Mouse (Mus musculus): ENCODE results near the gene Mark2.

- no peak for TF ChIP-seq GATA1 (IDR thresholded peaks at IDR 0.05; ENCODE audit: low read length)
- TF ChIP-seq TAL1 (IDR thresholded peaks at IDR 0.05; ENCODE audit: low read length): no peak
Measured at GRCm38 (mm10) chr19:7352809-7353495, 11.3 kb upstream of the Mark2 start.

Data from erythroblast, embryonic 14.5 days (primary cell).